Mouse (Mus musculus): Measurements from ENCODE around the gene Tenm4.

Tenm4 gene

GRCm38 (mm10) chr7:96476987-96477613 lies 306.1 kb downstream of the Tenm4 start:
- peak in 1 of 2 experiments; percentile 58 for DNase-seq (ENCODE audit: low spot score in 2 of 2)

- DNase-seq (ENCODE audit: low spot score in 2 of 2) = no peak
Measured at GRCm38 (mm10) chr7:96479139-96479538, 308.1 kb downstream of the Tenm4 start.

GRCm38 (mm10) chr7:96480351-96480983 lies 309.4 kb downstream of the Tenm4 start:
- DNase-seq (ENCODE audit: low spot score in 2 of 2) = no peak

GRCm38 (mm10) chr7:96482953-96483352 lies 311.9 kb downstream of the Tenm4 start:
- DNase-seq (ENCODE audit: low spot score in 2 of 2) = no peak

GRCm38 (mm10) chr7:96484006-96484581 lies 313.0 kb downstream of the Tenm4 start:
- DNase-seq (ENCODE audit: low spot score in 2 of 2) = no peak

GRCm38 (mm10) chr7:96489348-96490076 lies 318.5 kb downstream of the Tenm4 start:
- DNase-seq (ENCODE audit: low spot score in 2 of 2) = no peak

GRCm38 (mm10) chr7:96491896-96492295 lies 320.9 kb downstream of the Tenm4 start:
- DNase-seq (ENCODE audit: low spot score in 2 of 2) = no peak

GRCm38 (mm10) chr7:96492696-96493095 lies 321.6 kb downstream of the Tenm4 start:
- no peak for DNase-seq (ENCODE audit: low spot score in 2 of 2)

- DNase-seq (ENCODE audit: low spot score in 2 of 2) = peak in 1 of 2 experiments; percentile 34
Measured at GRCm38 (mm10) chr7:96494057-96494456, 323.0 kb downstream of the Tenm4 start.

GRCm38 (mm10) chr7:96500108-96500507 lies 329.1 kb downstream of the Tenm4 start:
- no peak for DNase-seq (ENCODE audit: low spot score in 2 of 2)

- no peak for DNase-seq (ENCODE audit: low spot score in 2 of 2)
Measured at GRCm38 (mm10) chr7:96500797-96501196, 329.8 kb downstream of the Tenm4 start.

- no peak for DNase-seq (ENCODE audit: low spot score in 2 of 2)
Measured at GRCm38 (mm10) chr7:96502321-96502973, 331.4 kb downstream of the Tenm4 start.

- DNase-seq (ENCODE audit: low spot score in 2 of 2) = no peak
Measured at GRCm38 (mm10) chr7:96505538-96505937, 334.5 kb downstream of the Tenm4 start.

- DNase-seq (ENCODE audit: low spot score in 2 of 2) = no peak
Measured at GRCm38 (mm10) chr7:96507046-96507445, 336.0 kb downstream of the Tenm4 start.

- DNase-seq (ENCODE audit: low spot score in 2 of 2) = no peak
Measured at GRCm38 (mm10) chr7:96510396-96510795, 339.4 kb downstream of the Tenm4 start.

GRCm38 (mm10) chr7:96511018-96511609 lies 340.1 kb downstream of the Tenm4 start:
- DNase-seq (ENCODE audit: low spot score in 2 of 2) = no peak

- DNase-seq (ENCODE audit: low spot score in 2 of 2) = no peak
Measured at GRCm38 (mm10) chr7:96511953-96512511, 341.0 kb downstream of the Tenm4 start.

- no peak for DNase-seq (ENCODE audit: low spot score in 2 of 2)
Measured at GRCm38 (mm10) chr7:96519216-96519615, 348.2 kb downstream of the Tenm4 start.

- DNase-seq (ENCODE audit: low spot score in 2 of 2) = peak; percentile 48 to 53
Measured at GRCm38 (mm10) chr7:96521956-96522355, 350.9 kb downstream of the Tenm4 start.

- peak in 1 of 2 experiments; percentile 63 for DNase-seq (ENCODE audit: low spot score in 2 of 2)
Measured at GRCm38 (mm10) chr7:96523673-96524072, 352.6 kb downstream of the Tenm4 start.

All from frontal cortex, postnatal 36 days (tissue).